Mouse (Mus musculus): Measurements from ENCODE around the gene Syndig1. TPM values are rescaled to one million over a fixed set of nuclear protein-coding genes. Genes with fewer than 3 reads are reported as not detected.

Syndig1 gene
- polyA plus RNA-seq, 1 experiment from 2014 or later = 4.7 TPM

- no peaks in the 10 kb centered on the region for H3K36me3 ChIP-seq
- no peaks in the 10 kb centered on the region for H3K27me3 ChIP-seq
- WGBS = 86% methylated on average over 7 of the region's 7 CpGs
- no peak for ATAC-seq (ENCODE audit: borderline replicate concordance, extremely low read depth, low FRiP score, low TSS enrichment)
- H3K4me2 ChIP-seq = no peak overlapping the region
- no peaks in the 10 kb centered on the region for H3K4me1 ChIP-seq
- no peak overlapping the region for H3K4me3 ChIP-seq
- H3K9me3 ChIP-seq = no peaks in the 10 kb centered on the region
- H3K27ac ChIP-seq = no peak overlapping the region
- no peak overlapping the region for H3K9ac ChIP-seq
These were observed 214.5 kb downstream of the Syndig1 start for GRCm38 (mm10) chr2:150043531-150043930.

Other genes with a start within 250 kb of the Syndig1 start
- 0.31 TPM in 1 of 2 replicates, not detected in the other for gene C530025M09Rik, start 2.0 kb downstream of the Syndig1 start, polyA plus RNA-seq (2015; fragmentation: Nextera tagmentation; extraction: Ambion mirVana)

All from lung, embryonic 15.5 days (tissue).